Mouse (Mus musculus) heart, embryonic 11.5 days (tissue): ENCODE data around the gene Cactin. TPM values are rescaled to one million over a fixed set of nuclear protein-coding genes. Genes with fewer than 3 reads are reported as not detected.

Experiments
- ATAC-seq: fragments of 200-750 bp; cut with Nextera tagmentation; replicated peaks from 2 replicates; pipeline ENCODE4 v1.8.0; 2017; ENCODE audit warnings: moderate library complexity; ENCODE audit not compliant: insufficient number of reproducible peaks, low FRiP score, low TSS enrichment
- H3K27ac ChIP-seq: fragments of 300-500 bp; sonication (generic); 2 replicates; pipeline ENCODE4 v1.5.1; 2014; ENCODE audit warnings: mild to moderate bottlenecking, low read depth, low read length
- H3K27me3 ChIP-seq: fragments of 300-500 bp; sonication (generic); 2 replicates; pipeline ENCODE4 v1.6.1; 2014; ENCODE audit warnings: mild to moderate bottlenecking, low read length, mixed read lengths; ENCODE audit not compliant: control insufficient read depth, insufficient read depth
- H3K36me3 ChIP-seq: fragments of 300-500 bp; sonication (generic); 2 replicates; pipeline ENCODE4 v1.6.1; 2014; ENCODE audit warnings: mild to moderate bottlenecking, low read length, moderate library complexity, mixed read lengths; ENCODE audit not compliant: control insufficient read depth, insufficient read depth
- H3K4me1 ChIP-seq: fragments of 300-500 bp; sonication (generic); 2 replicates; pipeline ENCODE4 v1.6.1; 2014; ENCODE audit warnings: low read length; ENCODE audit not compliant: control insufficient read depth, insufficient read depth
- H3K4me2 ChIP-seq: fragments of 300-500 bp; sonication (generic); 2 replicates; pipeline ENCODE4 v1.6.1; 2014; ENCODE audit warnings: mild to moderate bottlenecking, moderate library complexity
- H3K4me3 ChIP-seq: fragments of 300-500 bp; sonication (generic); 2 replicates; pipeline ENCODE4 v1.5.1; 2014; ENCODE audit warnings: low read depth, low read length
- H3K9ac ChIP-seq: fragments of 300-500 bp; sonication (generic); 2 replicates; pipeline ENCODE4 v1.6.1; 2014; ENCODE audit warnings: mild to moderate bottlenecking, low read depth, low read length, moderate library complexity
- H3K9me3 ChIP-seq: fragments of 300-500 bp; sonication (generic); replicated peaks from 2 replicates; pipeline ENCODE4 v1.6.1; 2016; ENCODE audit warnings: low read length; ENCODE audit not compliant: control insufficient read depth
- WGBS: fragments of 180-500 bp; shearing (Covaris S2); extraction: QIAGEN DNeasy Blood & Tissue Kit; methylation state at CpG from one replicate; pipeline ENCODE4 v1.1.7; 2014; ENCODE audit not compliant: insufficient replicate concordance; 5-methylcytosine and 5-hydroxymethylcytosine counted together
- polyA plus RNA-seq: library from polyadenylated mRNA; unstranded; fragments of >200 nt; fragmentation: Nextera tagmentation; extraction: Ambion mirVana; gene quantifications from 2 replicates; pipeline ENCODE4 v1.2.1, GENCODE M21; 2014

Cactin gene
- polyA plus RNA-seq, 1 experiment from 2014 or later = 20.2 TPM

- 89% methylated on average over 21 of the region's 21 CpGs for WGBS
- H3K27me3 ChIP-seq = no peaks in the 10 kb centered on the region
- H3K9me3 ChIP-seq = no peaks in the 10 kb centered on the region
- no peak overlapping the region for H3K27ac ChIP-seq
- H3K4me2 ChIP-seq = no peak overlapping the region
- peaks cover 26% of the 10 kb centered on the region for H3K4me1 ChIP-seq
- H3K4me3 ChIP-seq = no peak overlapping the region
- H3K9ac ChIP-seq = no peak overlapping the region
- H3K36me3 ChIP-seq = peaks cover 42% of the 10 kb centered on the region
- no peak for ATAC-seq
These were observed 13.8 kb upstream of the Cactin start for GRCm38 (mm10) chr10:81306837-81307682.

GRCm38 (mm10) chr10:81309571-81309970 is 11.3 kb upstream of the Cactin start:
- H3K27ac ChIP-seq = no peak overlapping the region
- H3K36me3 ChIP-seq = peaks cover 55% of the 10 kb centered on the region
- no peak overlapping the region for H3K4me3 ChIP-seq
- no peaks in the 10 kb centered on the region for H3K27me3 ChIP-seq
- no peak for ATAC-seq
- H3K9ac ChIP-seq = no peak overlapping the region
- H3K4me2 ChIP-seq = no peak overlapping the region
- WGBS = 86% methylated on average over 5 of the region's 5 CpGs
- no peaks in the 10 kb centered on the region for H3K9me3 ChIP-seq
- H3K4me1 ChIP-seq = peaks cover 2% of the 10 kb centered on the region

- no peak overlapping the region for H3K4me3 ChIP-seq
- H3K9me3 ChIP-seq = no peaks in the 10 kb centered on the region
- H3K9ac ChIP-seq = no peak overlapping the region
- no peak overlapping the region for H3K4me2 ChIP-seq
- H3K27ac ChIP-seq = no peak overlapping the region
- ATAC-seq = no peak
- peaks cover 14% of the 10 kb centered on the region for H3K4me1 ChIP-seq
- 93% methylated on average over 13 of the region's 13 CpGs for WGBS
- peaks cover 40% of the 10 kb centered on the region for H3K36me3 ChIP-seq
- H3K27me3 ChIP-seq = no peaks in the 10 kb centered on the region
These were observed 7.3 kb upstream of the Cactin start for GRCm38 (mm10) chr10:81313581-81313980.

GRCm38 (mm10) chr10:81314201-81314600 is 6.7 kb upstream of the Cactin start:
- H3K9me3 ChIP-seq = no peaks in the 10 kb centered on the region
- peaks cover 20% of the 10 kb centered on the region for H3K4me1 ChIP-seq
- H3K27ac ChIP-seq = no peak overlapping the region
- no peak overlapping the region for H3K9ac ChIP-seq
- H3K36me3 ChIP-seq = peaks cover 35% of the 10 kb centered on the region
- no peak overlapping the region for H3K4me3 ChIP-seq
- no peak overlapping the region for H3K4me2 ChIP-seq
- no peaks in the 10 kb centered on the region for H3K27me3 ChIP-seq
- no peak for ATAC-seq
- 81% methylated on average over 7 of the region's 7 CpGs for WGBS

GRCm38 (mm10) chr10:81315587-81315986 is 5.3 kb upstream of the Cactin start:
- H3K4me2 ChIP-seq = no peak overlapping the region
- peaks cover 26% of the 10 kb centered on the region for H3K4me1 ChIP-seq
- no peak overlapping the region for H3K4me3 ChIP-seq
- no peaks in the 10 kb centered on the region for H3K9me3 ChIP-seq
- H3K36me3 ChIP-seq = peaks cover 29% of the 10 kb centered on the region
- no peak overlapping the region for H3K9ac ChIP-seq
- H3K27ac ChIP-seq = no peak overlapping the region
- H3K27me3 ChIP-seq = no peaks in the 10 kb centered on the region
- WGBS = 89% methylated on average over 16 of the region's 16 CpGs
- no peak for ATAC-seq

- H3K9ac ChIP-seq = peak overlapping the region; percentile 66; the same call in 1 of the 2 replicates
- H3K27me3 ChIP-seq = no peaks in the 10 kb centered on the region
- peaks cover 23% of the 10 kb centered on the region for H3K36me3 ChIP-seq
- H3K4me3 ChIP-seq = peak overlapping the region; percentile 28
- no peaks in the 10 kb centered on the region for H3K9me3 ChIP-seq
- H3K4me1 ChIP-seq = peaks cover 26% of the 10 kb centered on the region
- ATAC-seq = no peak
- peak overlapping the region; percentile 63 for H3K4me2 ChIP-seq
- no peak overlapping the region for H3K27ac ChIP-seq
- WGBS = 46% methylated on average over 16 of the region's 16 CpGs
These were observed 4.4 kb upstream of the Cactin start for GRCm38 (mm10) chr10:81316338-81317060.

- Histone ChIP-seq H3K4me3 (peak overlapping the region; percentile 28), H3K36me3 (peaks cover 19% of the 10 kb centered on the region), H3K27ac (no peak overlapping the region), H3K4me2 (peak overlapping the region; percentile 63), H3K4me1 (peaks cover 34% of the 10 kb centered on the region), H3K9me3 (no peaks in the 10 kb centered on the region), H3K9ac (peak overlapping the region; percentile 66), H3K27me3 (no peaks in the 10 kb centered on the region)
- 8% methylated on average over 20 of the region's 20 CpGs for WGBS
- ATAC-seq = no peak
These were observed 3.6 kb upstream of the Cactin start for GRCm38 (mm10) chr10:81317273-81317672.

GRCm38 (mm10) chr10:81318589-81319329 is 2.1 kb upstream of the Cactin start:
- Histone ChIP-seq H3K4me2 (peak overlapping the region; percentile 87), H3K9ac (peak overlapping the region; percentile 72; the same call in 1 of the 2 replicates), H3K27me3 (no peaks in the 10 kb centered on the region), H3K9me3 (no peaks in the 10 kb centered on the region), H3K4me3 (no peak overlapping the region), H3K4me1 (peaks cover 37% of the 10 kb centered on the region), H3K36me3 (peaks cover 25% of the 10 kb centered on the region), H3K27ac (no peak overlapping the region)
- WGBS = 87% methylated on average over 13 of the region's 13 CpGs
- no peak for ATAC-seq
